ENCODE assay signal across 9 mouse cellular contexts in the genomic region with DNA sequence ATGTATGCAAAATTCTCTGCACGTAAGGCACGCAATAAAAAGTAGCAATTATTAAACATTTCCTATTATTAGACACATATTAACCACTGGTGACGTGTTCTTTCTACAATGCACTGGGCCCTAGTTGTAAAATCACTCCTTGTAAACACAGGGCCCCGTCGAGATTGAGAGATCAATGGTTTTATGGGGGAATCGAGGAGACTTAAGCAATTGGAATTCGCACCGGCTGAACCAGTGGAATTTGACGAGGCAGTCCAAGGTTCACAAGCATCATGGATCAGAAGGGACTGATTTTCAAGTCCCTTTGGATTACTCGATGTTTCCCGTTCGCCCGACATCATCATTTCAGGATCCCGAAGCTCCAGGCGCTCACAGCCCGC. TPM values are rescaled to one million over a fixed set of nuclear protein-coding genes. Genes with fewer than 3 reads are reported as not detected.
DNase-seq lines count a peak whose midpoint lies in the region; ATAC-seq and TF ChIP-seq lines count a peak whose summit lies in the region.
"Had no signal": no experiment of that assay in that cellular context is flagged by ENCODE, and none has a peak within 500 bp of the region (broad histone marks: within the 10 kb centered on the region; RNA-seq: fewer than 3 reads in every experiment).

No protein-coding gene starts in this region.

- no peak for DNase-seq in heart, postnatal 10 days
- no peak for DNase-seq in MEL (ENCODE audit: low read depth, low spot score)
- no peak for DNase-seq in hindbrain, embryonic 11.5 days (ENCODE audit: low spot score)
- no peak for DNase-seq in midbrain, embryonic 10.5 days (ENCODE audit: low spot score)
- no peak for DNase-seq in left cerebral cortex, postnatal 25 days (ENCODE audit: low spot score in 2 of 2)
- DNase-seq in Muller cell, postnatal 12 days (ENCODE audit: inconsistent ontology term), result no peak
- DNase-seq in right cerebral cortex, postnatal 4 days, result no peak

- peak in 1 of 2 experiments; percentile 20; a peak in 1 of 4 replicates for TF ChIP-seq EP300 in MEL (IDR thresholded peaks at IDR 0.05; ENCODE audit: low read depth in 1 of 2, low read length in 2 of 2)

- peak overlapping the region; percentile 93 for H3K4me2 ChIP-seq in heart, embryonic 14.5 days (ENCODE audit: low read length)
- peak overlapping the region; percentile 73 for H3K4me2 ChIP-seq in hindbrain, embryonic 11.5 days (replicated peaks; ENCODE audit: low read depth, low read length)

- H3K4me1 ChIP-seq in heart, embryonic 14.5 days (ENCODE audit: control insufficient read depth in 2 of 2, insufficient read depth in 2 of 2, low read length in 2 of 2), result peaks cover 0 to 20% of the 10 kb centered on the region in 2 experiments; a peak in 2 of 4 replicates
- H3K4me1 ChIP-seq in MEL (ENCODE audit: control insufficient read depth in 1 of 2, insufficient read depth in 2 of 2, low read length in 2 of 2), result peaks cover 20 to 22% of the 10 kb centered on the region in 2 experiments
- 0 out of 2 replicates have a peak, but pooled peaks cover 2% of the 10 kb centered on the region for H3K4me1 ChIP-seq in hindbrain, embryonic 11.5 days (replicated peaks; ENCODE audit: control insufficient read depth, insufficient read depth, low read length)
- peaks cover 28% of the 10 kb centered on the region for H3K4me1 ChIP-seq in midbrain, embryonic 10.5 days

- WGBS in heart, embryonic 14.5 days, result 45% methylated on average over 16 of the region's 16 CpGs
- WGBS in hindbrain, embryonic 11.5 days, result 57% methylated on average over 16 of the region's 16 CpGs
- WGBS in midbrain, embryonic 10.5 days, result 55% methylated on average over 16 of the region's 16 CpGs

- peak overlapping the region; percentile 76 to 80 for H3K4me3 ChIP-seq in heart, embryonic 14.5 days (ENCODE audit: control insufficient read depth in 1 of 2, insufficient read depth in 1 of 2, low read depth in 1 of 2, low read length in 2 of 2)
- peak overlapping the region; percentile 64 to 65 for H3K4me3 ChIP-seq in MEL (ENCODE audit: control insufficient read depth in 1 of 2, insufficient read depth in 1 of 2, low read depth in 2 of 2, low read length in 2 of 2)
- H3K4me3 ChIP-seq in hindbrain, embryonic 11.5 days (ENCODE audit: low read depth, low read length), result peak overlapping the region; percentile 71
- H3K4me3 ChIP-seq in midbrain, embryonic 10.5 days, result peak overlapping the region; percentile 84

- no peaks in the 10 kb centered on the region for H3K27me3 ChIP-seq in heart, embryonic 14.5 days (ENCODE audit: control insufficient read depth, insufficient read depth, low read length)
- H3K27me3 ChIP-seq in MEL (ENCODE audit: control insufficient read depth in 1 of 2, insufficient read depth in 2 of 2, low read length in 2 of 2), result no peaks in the 10 kb centered on the region
- no peaks in the 10 kb centered on the region for H3K27me3 ChIP-seq in hindbrain, embryonic 11.5 days (ENCODE audit: control insufficient read depth, insufficient read depth, low read length)
- H3K27me3 ChIP-seq in midbrain, embryonic 10.5 days (ENCODE audit: low read depth, poor library complexity, severe bottlenecking), result no peaks in the 10 kb centered on the region

- H3K79me2 ChIP-seq in MEL (ENCODE audit: control insufficient read depth, insufficient read depth, low read length, poor library complexity), result peaks cover 46% of the 10 kb centered on the region

- H3K9ac ChIP-seq in heart, embryonic 14.5 days (ENCODE audit: low read length), result peak overlapping the region; percentile 75
- peak overlapping the region; percentile 60 for H3K9ac ChIP-seq in MEL (ENCODE audit: control insufficient read depth, low read depth, low read length, poor library complexity, severe bottlenecking)
- H3K9ac ChIP-seq in hindbrain, embryonic 11.5 days (ENCODE audit: low read depth, low read length), result peak overlapping the region; percentile 77

- H3K9me3 ChIP-seq in heart, embryonic 14.5 days (ENCODE audit: control insufficient read depth, low read length), result no peaks in the 10 kb centered on the region
- H3K9me3 ChIP-seq in MEL (replicated peaks; ENCODE audit: insufficient read depth, low read length), result no peaks in the 10 kb centered on the region
- no peaks in the 10 kb centered on the region for H3K9me3 ChIP-seq in hindbrain, embryonic 11.5 days (ENCODE audit: control insufficient read depth, low read length)
- H3K9me3 ChIP-seq in midbrain, embryonic 10.5 days (replicated peaks), result peaks cover 9% of the 10 kb centered on the region; the same call in 1 of the 2 replicates

- no peak for TF ChIP-seq RAD21 in MEL (IDR thresholded peaks at IDR 0.05; ENCODE audit: low read depth, low read length)

- no peak for TF ChIP-seq CTCF in MEL (IDR thresholded peaks at IDR 0.05 in 2 of 3, conservative IDR thresholded peaks at IDR 0.05 in 1 of 3; ENCODE audit: control insufficient read depth in 1 of 3, insufficient read depth in 1 of 3, low read depth in 2 of 3, low read length in 3 of 3, poor library complexity in 1 of 3, severe bottlenecking in 1 of 3)

- TF ChIP-seq POLR2A in MEL (IDR thresholded peaks at IDR 0.05; ENCODE audit: control insufficient read depth in 1 of 2, insufficient read depth in 1 of 2, low read depth in 1 of 2, low read length in 2 of 2, poor library complexity in 1 of 2), result no peak; a peak in 1 of 4 replicates

- no peaks in the 10 kb centered on the region for H3K36me3 ChIP-seq in heart, embryonic 14.5 days (ENCODE audit: control insufficient read depth, insufficient read depth, low read length)
- H3K36me3 ChIP-seq in MEL (ENCODE audit: control insufficient read depth in 1 of 2, insufficient read depth in 2 of 2, low read length in 2 of 2), result peaks cover 0 to 34% of the 10 kb centered on the region in 2 experiments; a peak in 2 of 4 replicates
- no peaks in the 10 kb centered on the region for H3K36me3 ChIP-seq in hindbrain, embryonic 11.5 days (ENCODE audit: control insufficient read depth, insufficient read depth, low read length)
- peaks cover 14% of the 10 kb centered on the region for H3K36me3 ChIP-seq in midbrain, embryonic 10.5 days

- ATAC-seq in heart, embryonic 14.5 days (ENCODE audit: insufficient number of reproducible peaks, insufficient read depth, low FRiP score, low read depth), result no peak
- no peak for ATAC-seq in hindbrain, embryonic 11.5 days (ENCODE audit: low FRiP score)

- intact Hi-C loops in heart, postnatal 10 days (cut with DNase I), result no loop called here
- intact Hi-C loops in left cerebral cortex, postnatal 25 days (cut with DNase I), result no loop called here

- peak overlapping the region; percentile 48 to 92 for H3K27ac ChIP-seq in heart, embryonic 14.5 days (replicated peaks in 1 of 2; ENCODE audit: control insufficient read depth in 1 of 2, insufficient read depth in 1 of 2, low read depth in 2 of 2, low read length in 2 of 2)
- peak overlapping the region; percentile 27 for H3K27ac ChIP-seq in MEL (ENCODE audit: control insufficient read depth, low read depth, low read length)
- H3K27ac ChIP-seq in hindbrain, embryonic 11.5 days (ENCODE audit: low read depth, low read length), result peak overlapping the region; percentile 72
- peak overlapping the region; percentile 89 for H3K27ac ChIP-seq in midbrain, embryonic 10.5 days (replicated peaks)

TF ChIP-seq in MEL, 35 proteins besides CTCF, POLR2A, EP300 and RAD21:
- no peak; the same call in 1 of the 2 replicates for TF ChIP-seq UBTF (IDR thresholded peaks at IDR 0.05; ENCODE audit: borderline replicate concordance, insufficient read depth, low read depth, low read length)
- no peak for TF ChIP-seq CHD1 (IDR thresholded peaks at IDR 0.05; ENCODE audit: low read depth, low read length)

RNA-seq across cellular contexts. Expression of a gene that starts 0.5 kb away (rescaled TPM):
- 18.1 and 18.7 TPM in 2 replicates for polyA plus RNA-seq in heart, embryonic 14.5 days (2014; fragmentation: Nextera tagmentation; extraction: Ambion mirVana)
- total RNA-seq in heart, postnatal 10 days (2021), result 10 to 100 TPM; 17.4 to 19.8 TPM
- 76.3 and 88.0 TPM in 2 replicates for total RNA-seq in MEL (2012; rRNA removed)
- 100 to 1,000 TPM in 1 of 2 experiments, 10 to 100 TPM in 1; 43.4 to 101 TPM for polyA plus RNA-seq in MEL (2012; ENCODE audit: insufficient read depth in 1 of 2, insufficient read length in 2 of 2, low read depth in 1 of 2, low replicate concordance in 2 of 2, missing spikeins in 1 of 2)
- polyA plus RNA-seq in hindbrain, embryonic 11.5 days (2014; fragmentation: Nextera tagmentation; extraction: Ambion mirVana), result 24.0 and 25.4 TPM in 2 replicates
- 19.2 and 19.4 TPM in 2 replicates for polyA plus RNA-seq in midbrain, embryonic 10.5 days (2016; fragmentation: Nextera tagmentation; extraction: Ambion mirVana)
- total RNA-seq in left cerebral cortex, postnatal 25 days (2021), result 10 to 100 TPM; 50.4 to 51.4 TPM

RNA-seq across cellular contexts. Expression of a gene that starts 26.4 kb away (rescaled TPM):
- 0.45 and 0.86 TPM in 2 replicates for polyA plus RNA-seq in heart, embryonic 14.5 days (2014; fragmentation: Nextera tagmentation; extraction: Ambion mirVana)
- total RNA-seq in heart, postnatal 10 days (2021), result under 1 TPM; 0.42 to 0.45 TPM
- 1.2 and 1.7 TPM in 2 replicates for total RNA-seq in MEL (2012; rRNA removed)
- 1 to 10 TPM in 1 of 2 experiments, not detected in 1; 2.7 TPM for polyA plus RNA-seq in MEL (2012; ENCODE audit: insufficient read depth in 1 of 2, insufficient read length in 2 of 2, low read depth in 1 of 2, low replicate concordance in 2 of 2, missing spikeins in 1 of 2)
- not detected in 2 replicates for polyA plus RNA-seq in hindbrain, embryonic 11.5 days (2014; fragmentation: Nextera tagmentation; extraction: Ambion mirVana)
- polyA plus RNA-seq in midbrain, embryonic 10.5 days (2016; fragmentation: Nextera tagmentation; extraction: Ambion mirVana), result 0.05 TPM in 1 of 2 replicates, not detected in the other
- total RNA-seq in left cerebral cortex, postnatal 25 days (2021), result not detected
- total RNA-seq: monocyte, adult 5-6 weeks had no signal

RNA-seq across cellular contexts. Expression of a gene that starts 49.3 kb away (rescaled TPM):
- not detected in 2 replicates for polyA plus RNA-seq in heart, embryonic 14.5 days (2014; fragmentation: Nextera tagmentation; extraction: Ambion mirVana)
- total RNA-seq in heart, postnatal 10 days (2021), result under 1 TPM; 0.10 to 0.53 TPM
- not detected in 2 replicates for total RNA-seq in MEL (2012; rRNA removed)
- not detected for polyA plus RNA-seq in MEL (2012; ENCODE audit: insufficient read depth in 1 of 2, insufficient read length in 2 of 2, low read depth in 1 of 2, low replicate concordance in 2 of 2, missing spikeins in 1 of 2)
- polyA plus RNA-seq in hindbrain, embryonic 11.5 days (2014; fragmentation: Nextera tagmentation; extraction: Ambion mirVana), result 1.4 and 2.9 TPM in 2 replicates
- polyA plus RNA-seq in midbrain, embryonic 10.5 days (2016; fragmentation: Nextera tagmentation; extraction: Ambion mirVana), result 0.60 and 0.64 TPM in 2 replicates
- total RNA-seq in left cerebral cortex, postnatal 25 days (2021), result 10 to 100 TPM; 16.3 to 17.6 TPM
- total RNA-seq: monocyte, adult 5-6 weeks had no signal

Comparison
In these comparisons a context has a peak if more than half of its experiments do, and no peak if none do; other contexts are left out.
1. H3K27ac ChIP-seq: peak in every context shown above with its lines; median percentile 89 in midbrain, embryonic 10.5 days; 72 in hindbrain, embryonic 11.5 days; 70 in heart, embryonic 14.5 days; 27 in MEL.